Mouse (Mus musculus) WW6 (cell line): ENCODE data around the gene Zfp92.

Experiments used
- DNase-seq: peaks from one replicate; pipeline ENCODE4 v3.0.0-alpha.2; 2013; ENCODE audit warnings: low read depth, low spot score

Gene Zfp92

GRCm38 (mm10) chrX:73474340-73475165 is 63.7 kb downstream of the Zfp92 start:
- no peak for DNase-seq

GRCm38 (mm10) chrX:73475658-73476256 is 64.9 kb downstream of the Zfp92 start:
- DNase-seq = no peak

GRCm38 (mm10) chrX:73476621-73477020 is 65.7 kb downstream of the Zfp92 start:
- no peak for DNase-seq

- no peak for DNase-seq
Observed at GRCm38 (mm10) chrX:73477500-73477899, 66.6 kb downstream of the Zfp92 start.
